Comparison of ENCODE assay signal across 10 mouse cellular contexts in genomic region chr10:44460095-44460810, GRCm38 (mm10).
DNase-seq lines count a peak whose midpoint lies in the region; ATAC-seq and TF ChIP-seq lines count a peak whose summit lies in the region.
"Had no signal": no experiment of that assay in that cellular context is flagged by ENCODE, and none has a peak within 500 bp of the region (broad histone marks: within the 10 kb centered on the region; RNA-seq: fewer than 3 reads in every experiment).

No protein-coding gene starts in this region.

- no peaks in the 10 kb centered on the region for H3K36me3 ChIP-seq in intestine, embryonic 15.5 days
- H3K36me3 ChIP-seq in intestine, embryonic 16.5 days (ENCODE audit: control insufficient read depth, insufficient read depth, low read length), result no peaks in the 10 kb centered on the region
- H3K36me3 ChIP-seq in liver, embryonic 14.5 days (replicated peaks; ENCODE audit: control insufficient read depth, insufficient read depth, low read depth), result no peaks in the 10 kb centered on the region
- H3K36me3 ChIP-seq: embryonic facial prominence, embryonic 12.5 days; limb, embryonic 12.5 days had no signal

- 0 out of 2 replicates have a peak, but pooled peaks cover 4% of the 10 kb centered on the region for H3K27me3 ChIP-seq in intestine, embryonic 15.5 days (replicated peaks)
- H3K27me3 ChIP-seq in intestine, embryonic 16.5 days (replicated peaks; ENCODE audit: control insufficient read depth, insufficient read depth, low read length), result no peaks in the 10 kb centered on the region
- peaks cover 28% of the 10 kb centered on the region for H3K27me3 ChIP-seq in liver, embryonic 14.5 days (ENCODE audit: control insufficient read depth, insufficient read depth, low read length)

- no peak for TF ChIP-seq EP300 in liver, embryonic 14.5 days (IDR thresholded peaks at IDR 0.05; ENCODE audit: low read depth)

- H3K4me1 ChIP-seq in intestine, embryonic 15.5 days (replicated peaks), result peaks cover 12% of the 10 kb centered on the region
- peaks cover 21% of the 10 kb centered on the region for H3K4me1 ChIP-seq in intestine, embryonic 16.5 days (ENCODE audit: control insufficient read depth, insufficient read depth, low read length)
- H3K4me1 ChIP-seq in liver, embryonic 14.5 days (replicated peaks; ENCODE audit: control insufficient read depth in 2 of 2, insufficient read depth in 2 of 2, low read length in 1 of 2), result peaks cover 3 to 20% of the 10 kb centered on the region in 2 experiments

- peak overlapping the region; percentile 89; the same call in 1 of the 2 replicates for H3K4me2 ChIP-seq in intestine, embryonic 15.5 days (replicated peaks)
- H3K4me2 ChIP-seq in intestine, embryonic 16.5 days (ENCODE audit: low read depth, low read length), result no peak overlapping the region
- peak overlapping the region; percentile 88 for H3K4me2 ChIP-seq in liver, embryonic 14.5 days (ENCODE audit: low read depth)

- H3K9ac ChIP-seq in intestine, embryonic 15.5 days, result no peak overlapping the region
- no peak overlapping the region for H3K9ac ChIP-seq in intestine, embryonic 16.5 days (ENCODE audit: low read depth, low read length)
- H3K9ac ChIP-seq in liver, embryonic 14.5 days (replicated peaks), result no peak overlapping the region
- H3K9ac ChIP-seq: embryonic facial prominence, embryonic 12.5 days; limb, embryonic 12.5 days had no signal

- TF ChIP-seq CTCF in liver, embryonic 14.5 days (IDR thresholded peaks at IDR 0.05; ENCODE audit: low read depth), result peak; percentile 42; the same call in 1 of the 2 replicates

- no peak for ATAC-seq in intestine, embryonic 15.5 days
- ATAC-seq in intestine, embryonic 16.5 days, result no peak
- no peak for ATAC-seq in liver, embryonic 14.5 days (ENCODE audit: insufficient read depth)

- DNase-seq in CD4-positive helper T cell, adult 2 months (ENCODE audit: low read depth, low spot score), result peak; percentile 71
- peak; percentile 66 for DNase-seq in R1 (ENCODE audit: low read depth, low spot score)
- DNase-seq in gastrocnemius, postnatal 4 days (ENCODE audit: low spot score in 2 of 2), result peak; percentile 34 to 49
- peak in 1 of 3 experiments; percentile 44 for DNase-seq in liver, embryonic 14.5 days (ENCODE audit: low read depth in 3 of 3, low spot score in 3 of 3)
- peak; percentile 38 to 82 for DNase-seq in spleen, postnatal 10 days (ENCODE audit: low spot score in 2 of 2)
- DNase-seq in frontal cortex, postnatal 25 days (ENCODE audit: low spot score in 2 of 2), result no peak

- 19% methylated on average over 6 of the region's 6 CpGs for WGBS in intestine, embryonic 15.5 days
- 21% methylated on average over 6 of the region's 6 CpGs for WGBS in intestine, embryonic 16.5 days
- WGBS in liver, embryonic 14.5 days (ENCODE audit: insufficient replicate concordance), result 12% methylated on average over 6 of the region's 6 CpGs

- no peaks in the 10 kb centered on the region for H3K9me3 ChIP-seq in intestine, embryonic 15.5 days
- H3K9me3 ChIP-seq in intestine, embryonic 16.5 days (ENCODE audit: control insufficient read depth, low read length), result no peaks in the 10 kb centered on the region
- H3K9me3 ChIP-seq in liver, embryonic 14.5 days (ENCODE audit: control insufficient read depth, low read length), result no peaks in the 10 kb centered on the region
- H3K9me3 ChIP-seq: embryonic facial prominence, embryonic 12.5 days; limb, embryonic 12.5 days had no signal

- no peak overlapping the region for H3K27ac ChIP-seq in intestine, embryonic 15.5 days
- H3K27ac ChIP-seq in intestine, embryonic 16.5 days (ENCODE audit: low read length), result no peak overlapping the region
- no peak overlapping the region for H3K27ac ChIP-seq in liver, embryonic 14.5 days
- H3K27ac ChIP-seq: embryonic facial prominence, embryonic 12.5 days; limb, embryonic 12.5 days had no signal

- H3K4me3 ChIP-seq in intestine, embryonic 15.5 days (replicated peaks), result no peak overlapping the region
- no peak overlapping the region for H3K4me3 ChIP-seq in intestine, embryonic 16.5 days (ENCODE audit: low read length)
- peak overlapping the region in 1 of 2 experiments; percentile 60; a peak in 1 of 4 replicates for H3K4me3 ChIP-seq in liver, embryonic 14.5 days (ENCODE audit: insufficient read depth in 1 of 2, low read depth in 2 of 2, low read length in 2 of 2)

Comparison
In these comparisons a context has a peak if more than half of its experiments do, and no peak if none do; other contexts are left out.
1. DNase-seq: peak in CD4-positive helper T cell, adult 2 months (single experiment), R1 (single experiment), gastrocnemius, postnatal 4 days (2 of 2) and spleen, postnatal 10 days (2 of 2); none in frontal cortex, postnatal 25 days (0 of 2).